Mouse (Mus musculus): ENCODE results near the gene Slc13a5.

Gene Slc13a5

DNA sequence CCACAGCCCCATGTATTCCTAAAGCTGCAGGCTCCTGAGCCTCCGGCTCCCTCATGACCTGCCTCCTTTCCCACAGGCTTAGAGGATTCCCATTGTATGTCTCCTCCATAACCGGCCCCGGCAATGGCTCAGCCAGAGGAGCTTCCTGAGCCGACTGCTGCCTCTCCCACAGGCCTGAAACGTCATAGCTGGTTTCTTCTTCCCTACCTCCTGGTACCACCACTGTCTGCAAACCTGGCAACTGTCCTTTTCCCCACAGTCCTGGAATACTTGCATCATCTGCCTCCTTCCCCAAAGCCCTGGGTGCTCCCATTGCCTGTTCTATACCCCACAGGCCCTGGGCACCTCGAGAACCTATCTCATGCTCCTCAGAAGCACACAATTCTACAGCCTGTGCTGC, 61.8 kb downstream of the Slc13a5 start:
- no peak for DNase-seq (ENCODE audit: low read depth)

GRCm38 (mm10) chr11:72203440-72203839, 63.6 kb downstream of the Slc13a5 start:
- no peak for DNase-seq (ENCODE audit: low read depth)

DNA sequence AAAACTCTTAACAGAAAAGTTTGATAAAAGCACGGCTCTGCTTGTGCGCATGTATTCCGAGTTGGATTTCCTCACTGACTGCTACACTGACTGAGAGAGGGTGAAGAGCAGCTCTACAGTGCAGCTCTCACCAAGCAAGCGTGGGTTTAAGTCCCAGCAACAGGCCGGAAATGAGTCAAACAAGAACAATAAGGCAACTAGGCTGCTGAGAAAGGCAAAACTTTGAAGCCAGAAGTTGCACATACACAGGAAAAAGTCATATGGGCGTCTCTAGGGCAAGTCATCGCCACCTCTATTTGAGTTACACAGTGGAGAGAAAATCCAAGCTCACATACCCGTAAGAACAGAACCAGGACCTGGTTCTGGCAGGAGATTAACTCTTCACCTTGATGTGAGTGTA, 70.5 kb downstream of the Slc13a5 start:
- DNase-seq (ENCODE audit: low read depth): no peak

DNA sequence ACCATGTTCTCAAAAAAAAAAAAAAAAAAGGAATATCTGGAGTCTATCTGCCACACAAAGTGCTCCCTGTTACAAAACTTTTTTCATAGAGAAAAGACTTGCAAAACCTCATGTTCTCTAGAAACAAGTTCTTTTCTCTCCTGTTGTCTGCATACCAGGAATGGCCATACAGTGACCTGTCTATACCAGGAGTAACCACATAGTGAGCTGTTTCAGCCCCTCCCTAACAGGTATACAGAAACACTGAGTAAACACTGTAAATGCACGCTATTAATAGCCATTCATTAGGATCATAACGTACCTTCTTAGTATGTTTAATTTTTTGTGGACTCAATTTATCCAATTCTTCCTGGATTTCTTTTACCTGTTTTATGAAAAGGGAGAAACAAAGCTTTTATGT, 72.8 kb downstream of the Slc13a5 start:
- no peak for DNase-seq (ENCODE audit: low read depth)

All from c-Kit-positive CD71-positive TER-119-negative erythroid progenitor cells, embryonic 14.5 days (primary cell).